Mouse (Mus musculus) ES-Bruce4 (cell line): ENCODE results near the gene Serpina11.

Source experiments
- CTCF ChIP-seq: IDR thresholded peaks from one replicate; pipeline ENCODE4 v1.8.1; 2011; ENCODE audit warnings: low read depth, low read length
- EP300 ChIP-seq: IDR thresholded peaks from 2 replicates; pipeline ENCODE4 v1.6.1; 2011; ENCODE audit warnings: low read depth, low read length; ENCODE audit not compliant: insufficient read depth
- POLR2A ChIP-seq: IDR thresholded peaks from one replicate; pipeline ENCODE4 v1.8.1; 2011; ENCODE audit warnings: low read length; ENCODE audit not compliant: insufficient read depth

DNA sequence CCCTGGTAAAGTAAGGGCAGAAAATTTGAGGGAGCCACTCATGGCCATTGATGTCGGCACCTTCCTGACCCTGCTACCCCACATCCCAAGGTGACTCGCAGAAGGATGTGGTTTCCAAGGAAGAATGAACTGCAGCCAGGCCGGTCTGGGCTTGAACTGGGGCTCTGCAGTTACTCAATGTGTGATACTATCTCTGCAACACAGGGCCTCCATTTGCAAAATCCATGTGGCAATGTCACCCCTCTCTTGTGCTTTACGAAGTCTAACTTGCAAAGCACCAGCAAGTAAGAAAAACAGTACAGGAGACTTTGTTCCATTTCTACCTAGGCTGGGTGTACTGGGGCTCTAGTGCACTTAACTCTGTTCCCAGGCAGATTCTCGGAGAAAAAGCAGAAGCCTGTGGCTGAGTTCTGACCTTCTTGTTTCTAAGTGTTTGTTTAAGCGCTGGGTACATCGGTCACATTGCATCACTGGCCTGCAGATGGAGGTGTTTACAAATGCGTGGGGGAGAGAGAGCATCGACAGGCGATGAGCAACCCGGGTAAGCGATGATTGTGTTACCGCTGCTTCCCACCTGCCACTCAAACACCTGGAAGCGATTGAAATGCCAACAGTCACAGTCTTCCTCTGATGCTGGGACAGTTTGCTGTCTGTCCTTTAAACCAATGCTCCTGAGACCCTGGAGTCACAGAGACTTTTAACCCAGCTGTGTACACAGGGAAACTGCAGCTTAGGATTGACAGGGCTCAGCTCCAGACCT lies 823 bp downstream of the Serpina11 start:
- no peak for TF ChIP-seq POLR2A
- TF ChIP-seq CTCF, result no peak
- TF ChIP-seq EP300, result no peak
